Comparison of ENCODE assay signal across 8 mouse cellular contexts in genomic region chr4:47251069-47251468, GRCm38 (mm10). TPM values are rescaled to one million over a fixed set of nuclear protein-coding genes. Genes with fewer than 3 reads are reported as not detected.
A peak's percentile ranks its signal among the peaks of the same experiment; 100 is the strongest.
DNase-seq lines count a peak whose midpoint lies in the region; ATAC-seq and TF ChIP-seq lines count a peak whose summit lies in the region.

No protein-coding gene starts in this region.

- H3K4me2 ChIP-seq in kidney, embryonic 14.5 days (replicated peaks; ENCODE audit: low read depth, low read length) = no peak overlapping the region
- H3K4me2 ChIP-seq in forebrain, embryonic 14.5 days (ENCODE audit: low read length) = no peak overlapping the region
- H3K4me2 ChIP-seq in stomach, postnatal 0 days (replicated peaks; ENCODE audit: low read depth) = no peak overlapping the region

- intact Hi-C loops in left cerebral cortex, postnatal 25 days (cut with DNase I) = loop anchor here (1.0 to 2.0 kb wide), 2 partner anchors 101 to 144 kb away; no protein-coding TSS in a partner anchor

- H3K9me3 ChIP-seq in kidney, embryonic 14.5 days (ENCODE audit: control insufficient read depth, low read length) = 0 out of 2 replicates have a peak, but pooled peaks cover 4% of the 10 kb centered on the region
- peaks cover 5% of the 10 kb centered on the region; the same call in 1 of the 2 replicates for H3K9me3 ChIP-seq in forebrain, embryonic 14.5 days (replicated peaks; ENCODE audit: control insufficient read depth, low read length)
- no peaks in the 10 kb centered on the region for H3K9me3 ChIP-seq in stomach, postnatal 0 days (ENCODE audit: control insufficient read depth, low read length)

- 45% methylated on average over 5 of the region's 5 CpGs for WGBS in kidney, embryonic 14.5 days
- 55% methylated on average over 5 of the region's 5 CpGs for WGBS in forebrain, embryonic 14.5 days
- WGBS in stomach, postnatal 0 days = 28% methylated on average over 5 of the region's 5 CpGs

- DNase-seq in kidney, adult 11 months = peak; percentile 37
- DNase-seq in brain, embryonic 14.5 days (ENCODE audit: low read depth) = peak; percentile 45
- DNase-seq in forebrain, embryonic 14.5 days (ENCODE audit: low spot score) = peak; percentile 42
- DNase-seq in induced T-regulatory cell, adult 2 months (ENCODE audit: low read depth) = peak; percentile 98
- peak; percentile 61 to 74 for DNase-seq in left cerebral cortex, postnatal 25 days (ENCODE audit: low spot score in 2 of 2)
- DNase-seq in stomach, postnatal 0 days (ENCODE audit: low spot score) = peak; percentile 80

- TF ChIP-seq EP300 in stomach, postnatal 0 days (optimal IDR thresholded peaks at IDR 0.05) = no peak

- H3K27ac ChIP-seq in kidney, embryonic 14.5 days (ENCODE audit: low read depth, low read length) = no peak overlapping the region
- H3K27ac ChIP-seq in forebrain, embryonic 14.5 days (ENCODE audit: low read depth, low read length) = no peak overlapping the region
- H3K27ac ChIP-seq in stomach, postnatal 0 days (replicated peaks) = no peak overlapping the region

- no peak overlapping the region for H3K4me3 ChIP-seq in kidney, embryonic 14.5 days (ENCODE audit: low read length)
- no peak overlapping the region for H3K4me3 ChIP-seq in forebrain, embryonic 14.5 days (ENCODE audit: low read depth, low read length)
- no peak overlapping the region for H3K4me3 ChIP-seq in stomach, postnatal 0 days (ENCODE audit: low read depth, low read length)

- no peak for ATAC-seq in kidney, embryonic 14.5 days (ENCODE audit: low FRiP score, low TSS enrichment)
- ATAC-seq in forebrain, embryonic 14.5 days = no peak
- peak; percentile 94 for ATAC-seq in megakaryocyte progenitor cell, adult 5-6 weeks (replicated peaks; ENCODE audit: poor library complexity)
- ATAC-seq in stomach, postnatal 0 days (ENCODE audit: low FRiP score, low TSS enrichment) = peak; percentile 59

- H3K4me1 ChIP-seq in kidney, embryonic 14.5 days (ENCODE audit: control insufficient read depth, insufficient read depth, low read length) = no peaks in the 10 kb centered on the region
- no peaks in the 10 kb centered on the region for H3K4me1 ChIP-seq in forebrain, embryonic 14.5 days (ENCODE audit: control insufficient read depth, insufficient read depth, low read length)
- no peaks in the 10 kb centered on the region for H3K4me1 ChIP-seq in stomach, postnatal 0 days (replicated peaks; ENCODE audit: control insufficient read depth, insufficient read depth)

- TF ChIP-seq POLR2A in brain, embryonic 14.5 days (IDR thresholded peaks at IDR 0.05; ENCODE audit: borderline replicate concordance, extremely low read depth, insufficient read depth, insufficient read length, poor library complexity, severe bottlenecking) = no peak

- no peaks in the 10 kb centered on the region for H3K36me3 ChIP-seq in kidney, embryonic 14.5 days (ENCODE audit: control insufficient read depth, insufficient read depth, low read length)
- H3K36me3 ChIP-seq in forebrain, embryonic 14.5 days (ENCODE audit: control insufficient read depth, insufficient read depth, low read length) = no peaks in the 10 kb centered on the region
- no peaks in the 10 kb centered on the region for H3K36me3 ChIP-seq in stomach, postnatal 0 days (ENCODE audit: control insufficient read depth, insufficient read depth, low read length)

- TF ChIP-seq CTCF in brain, embryonic 14.5 days (IDR thresholded peaks at IDR 0.05; ENCODE audit: borderline replicate concordance, extremely low read depth, insufficient read depth, insufficient read length) = peak; percentile 58; the same call in 1 of the 2 replicates
- TF ChIP-seq CTCF in stomach, postnatal 0 days (IDR thresholded peaks at IDR 0.05; ENCODE audit: low read depth) = peak; percentile 88

- no peak overlapping the region for H3K9ac ChIP-seq in kidney, embryonic 14.5 days (ENCODE audit: low read depth, low read length)
- H3K9ac ChIP-seq in forebrain, embryonic 14.5 days (ENCODE audit: low read length) = no peak overlapping the region
- no peak overlapping the region for H3K9ac ChIP-seq in stomach, postnatal 0 days (ENCODE audit: low read length)

- H3K27me3 ChIP-seq in kidney, embryonic 14.5 days (ENCODE audit: control insufficient read depth, insufficient read depth, low read length) = no peaks in the 10 kb centered on the region
- no peaks in the 10 kb centered on the region for H3K27me3 ChIP-seq in forebrain, embryonic 14.5 days (replicated peaks; ENCODE audit: control insufficient read depth, insufficient read depth, low read length)
- H3K27me3 ChIP-seq in stomach, postnatal 0 days (ENCODE audit: control insufficient read depth, insufficient read depth, low read length) = no peaks in the 10 kb centered on the region

RNA-seq across cellular contexts. Expression of gene Col15a1, which starts 43.1 kb away (rescaled TPM):
- polyA plus RNA-seq in kidney, embryonic 14.5 days (2014; fragmentation: Nextera tagmentation; extraction: Ambion mirVana) = 16.3 and 21.8 TPM in 2 replicates
- polyA plus RNA-seq in brain, embryonic 14.5 days (2012; rRNA removed) = 11.9 and 17.2 TPM in 2 replicates
- polyA plus RNA-seq in forebrain, embryonic 14.5 days (2014; fragmentation: Nextera tagmentation; extraction: Ambion mirVana) = 1.9 TPM in 2 replicates
- total RNA-seq in left cerebral cortex, postnatal 25 days (2021) = 1 to 10 TPM; 4.5 to 9.2 TPM
- not detected in 2 replicates for total RNA-seq in megakaryocyte progenitor cell, adult 5-6 weeks (2015)
- total RNA-seq in megakaryocyte progenitor cell, adult 5-6 weeks (2017) = 0.17 TPM in 2 replicates
- polyA plus RNA-seq in stomach, postnatal 0 days (2015; fragmentation: Nextera tagmentation; extraction: Ambion mirVana) = 25.0 and 28.6 TPM in 2 replicates

Comparison
In these comparisons a context has a peak if more than half of its experiments do, and no peak if none do; other contexts are left out.
1. DNase-seq: peak in every context shown above with its lines; median percentile 98 in induced T-regulatory cell, adult 2 months; 80 in stomach, postnatal 0 days; 68 in left cerebral cortex, postnatal 25 days; 45 in brain, embryonic 14.5 days; 42 in forebrain, embryonic 14.5 days; 37 in kidney, adult 11 months.
2. ATAC-seq: peak in megakaryocyte progenitor cell, adult 5-6 weeks (single experiment) and stomach, postnatal 0 days (single experiment); none in kidney, embryonic 14.5 days (single experiment) and forebrain, embryonic 14.5 days (single experiment).